Mouse (Mus musculus) large intestine, adult 2 months (tissue): ENCODE data around the gene Cd8a. TPM values are rescaled to one million over a fixed set of nuclear protein-coding genes. Genes with fewer than 3 reads are reported as not detected.
"Not testable (repeated sequence)": the region's sequence is repeated elsewhere in the genome, so short reads cannot be mapped to it uniquely, and the experiment has no call there.

Experiments used
- DNase-seq: peaks from one replicate; pipeline ENCODE4 v3.0.0-alpha.2; 2012; ENCODE audit warnings: low read depth, low spot score
- WGBS: fragments of 180-500 bp; shearing (Covaris S2); methylation state at CpG from one replicate; pipeline ENCODE4 v1.1.7; 2018; 5-methylcytosine and 5-hydroxymethylcytosine counted together
- polyA plus RNA-seq: library from polyadenylated mRNA; depleted of rRNA; stranded (reverse); fragments of >200 nt; gene quantifications from 2 replicates; pipeline ENCODE4 v1.2.3, GENCODE M21; 2012; rRNA removed

Cd8a gene
- polyA plus RNA-seq = 6.7 and 8.8 TPM in 2 replicates

- 71% methylated on average over 14 of the region's 14 CpGs for WGBS
- DNase-seq = no peak
Measured at GRCm38 (mm10) chr6:71373249-71373775, at the start of gene Cd8a. Gene Cd8a (plus strand): TSS chr6:71373427.

- 82% methylated on average over 9 of the region's 9 CpGs for WGBS
Measured at GRCm38 (mm10) chr6:71324816-71325215, 48.4 kb upstream of the Cd8a start.

GRCm38 (mm10) chr6:71329881-71330280 lies 43.3 kb upstream of the Cd8a start:
- no peak for DNase-seq
- WGBS = 71% methylated on average over 6 of the region's 6 CpGs

More at GRCm38 (mm10) chr6:71324816-71325215, 48.4 kb upstream of the Cd8a start:
- no peak for DNase-seq

- WGBS = 58% methylated on average over 7 of the region's 7 CpGs
Measured at GRCm38 (mm10) chr6:71330486-71330885, 42.7 kb upstream of the Cd8a start.

GRCm38 (mm10) chr6:71331491-71331890 lies 41.7 kb upstream of the Cd8a start:
- not testable (repeated sequence) for DNase-seq
- 79% methylated on average over 3 of the region's 4 CpGs for WGBS

More at GRCm38 (mm10) chr6:71330486-71330885, 42.7 kb upstream of the Cd8a start:
- DNase-seq = no peak

- WGBS = 70% methylated on average over 11 of the region's 11 CpGs
Measured at GRCm38 (mm10) chr6:71332236-71332965, 40.8 kb upstream of the Cd8a start.

GRCm38 (mm10) chr6:71333031-71333430 lies 40.2 kb upstream of the Cd8a start:
- no peak for DNase-seq
- WGBS = 75% methylated on average over 3 of the region's 3 CpGs

More at GRCm38 (mm10) chr6:71332236-71332965, 40.8 kb upstream of the Cd8a start:
- DNase-seq = no peak

GRCm38 (mm10) chr6:71333578-71334273 lies 39.5 kb upstream of the Cd8a start:
- 90% methylated on average over 11 of the region's 11 CpGs for WGBS
- no peak for DNase-seq

GRCm38 (mm10) chr6:71337666-71338065 lies 35.6 kb upstream of the Cd8a start:
- WGBS = 92% methylated on average over 8 of the region's 8 CpGs
- DNase-seq = no peak

- WGBS = 72% methylated on average over 3 of the region's 3 CpGs
- no peak for DNase-seq
Measured at GRCm38 (mm10) chr6:71338941-71339340, 34.3 kb upstream of the Cd8a start.

- 78% methylated on average over 4 of the region's 4 CpGs for WGBS
- no peak for DNase-seq
Measured at GRCm38 (mm10) chr6:71339351-71339750, 33.9 kb upstream of the Cd8a start.

- DNase-seq = no peak
- 85% methylated on average over 9 of the region's 9 CpGs for WGBS
Measured at GRCm38 (mm10) chr6:71341179-71341578, 32.0 kb upstream of the Cd8a start.

GRCm38 (mm10) chr6:71348006-71348405 lies 25.2 kb upstream of the Cd8a start:
- WGBS = 91% methylated on average over 9 of the region's 9 CpGs
- no peak for DNase-seq

- no peak for DNase-seq
- 79% methylated on average over 3 of the region's 3 CpGs for WGBS
Measured at GRCm38 (mm10) chr6:71351201-71351600, 22.0 kb upstream of the Cd8a start.

GRCm38 (mm10) chr6:71352201-71352600 lies 21.0 kb upstream of the Cd8a start:
- DNase-seq = no peak
- 91% methylated on average over 6 of the region's 6 CpGs for WGBS

GRCm38 (mm10) chr6:71352866-71353427 lies 20.3 kb upstream of the Cd8a start:
- 72% methylated on average over 10 of the region's 10 CpGs for WGBS
- no peak for DNase-seq

GRCm38 (mm10) chr6:71353722-71354121 lies 19.5 kb upstream of the Cd8a start:
- WGBS = 70% methylated on average over 2 of the region's 2 CpGs
- DNase-seq = no peak

- WGBS = 86% methylated on average over 7 of the region's 7 CpGs
- DNase-seq = no peak
Measured at GRCm38 (mm10) chr6:71357493-71357892, 15.7 kb upstream of the Cd8a start.

- no peak for DNase-seq
- WGBS = 84% methylated on average over 4 of the region's 4 CpGs
Measured at GRCm38 (mm10) chr6:71360221-71360620, 13.0 kb upstream of the Cd8a start.

GRCm38 (mm10) chr6:71360751-71361150 lies 12.5 kb upstream of the Cd8a start:
- DNase-seq = no peak
- 58% methylated on average over 5 of the region's 5 CpGs for WGBS
